Mouse (Mus musculus) cerebellum, adult 11 months (tissue): ENCODE results near the gene Mtm1.

Source experiments
- DNase-seq: peaks from one replicate; pipeline ENCODE4 v3.0.0; 2022

Mtm1 gene

GRCm38 (mm10) chrX:71210467-71210866 is at the start of gene Mtm1:
TSS of gene Mtm1 (plus strand) at chrX:71210767.
- DNase-seq, result no peak

DNA sequence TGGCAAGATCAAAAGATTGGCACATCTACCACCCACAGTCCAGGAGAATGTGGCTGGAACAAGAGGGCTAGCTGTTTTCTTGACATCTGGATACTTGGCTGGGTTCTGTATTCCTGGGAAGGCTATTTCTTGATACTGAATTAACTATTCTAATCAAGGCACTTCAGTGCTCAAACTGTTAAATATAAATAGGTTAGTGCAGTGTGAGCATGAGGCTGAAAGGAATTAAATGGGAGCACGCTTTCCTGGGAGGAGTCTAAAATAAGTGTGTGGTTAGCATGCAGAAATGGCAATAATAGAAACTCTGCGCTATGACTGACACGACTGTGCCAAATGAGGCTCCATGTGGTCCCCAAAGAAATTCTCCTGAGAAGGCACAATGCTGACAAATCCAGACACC is 29.0 kb upstream of the Mtm1 start:
- no peak for DNase-seq

DNA sequence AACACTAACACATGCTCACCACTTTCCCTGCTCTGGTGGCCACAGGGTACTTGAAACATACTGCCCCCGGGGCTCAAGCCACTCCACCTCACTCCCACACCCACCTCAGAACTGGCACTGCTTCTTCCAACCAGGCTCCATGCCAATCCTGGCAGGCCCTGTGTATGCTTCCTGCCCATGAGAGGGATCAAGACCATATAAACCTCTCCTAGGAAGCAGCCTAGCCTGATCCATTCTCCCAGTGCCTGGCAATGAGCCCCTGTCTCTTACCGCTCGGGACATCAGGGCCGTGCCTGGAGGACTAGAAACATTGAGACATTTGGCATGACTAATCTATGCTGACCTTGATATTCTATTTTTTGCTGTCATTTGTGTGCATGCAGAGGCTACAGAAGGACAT is 26.9 kb upstream of the Mtm1 start:
- DNase-seq, result peak; percentile 23

DNA sequence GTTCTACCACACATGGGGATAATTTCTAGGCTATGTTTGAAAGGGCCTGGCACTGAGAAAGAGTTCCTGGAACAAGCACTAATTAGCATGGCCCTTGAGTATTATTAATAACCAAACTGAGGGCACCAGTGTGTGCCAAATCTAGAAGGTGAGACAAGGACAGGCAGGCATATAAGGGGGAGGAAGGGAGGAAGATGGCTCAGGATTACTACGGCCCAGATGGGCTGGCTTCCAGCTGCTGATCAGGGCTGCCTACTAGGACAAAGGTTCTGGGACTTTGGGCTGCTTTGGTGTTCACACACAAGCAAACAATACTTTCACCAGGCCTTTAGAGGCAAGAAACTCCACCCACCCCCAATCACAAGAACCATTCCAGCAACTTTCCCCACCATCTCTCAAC is 24.2 kb upstream of the Mtm1 start:
- DNase-seq, result no peak

DNA sequence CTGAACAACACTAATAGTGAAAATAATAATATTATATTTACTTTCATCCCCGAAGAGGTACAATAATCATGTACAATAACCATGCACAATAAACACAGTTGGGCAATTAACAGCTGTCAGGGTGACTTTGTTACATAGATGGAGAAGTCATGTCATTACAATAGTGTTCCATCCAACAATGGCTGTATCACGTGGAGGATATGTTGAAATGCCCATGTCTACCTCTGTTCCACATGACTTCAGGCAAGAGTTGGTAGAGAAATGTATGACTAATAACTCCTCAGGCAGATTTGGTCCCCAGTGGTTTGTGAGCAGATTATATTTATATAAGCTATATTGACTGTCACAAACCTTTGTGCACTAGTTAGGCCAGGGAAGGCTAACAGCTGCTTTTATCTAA is 5.8 kb upstream of the Mtm1 start:
- no peak for DNase-seq

DNA sequence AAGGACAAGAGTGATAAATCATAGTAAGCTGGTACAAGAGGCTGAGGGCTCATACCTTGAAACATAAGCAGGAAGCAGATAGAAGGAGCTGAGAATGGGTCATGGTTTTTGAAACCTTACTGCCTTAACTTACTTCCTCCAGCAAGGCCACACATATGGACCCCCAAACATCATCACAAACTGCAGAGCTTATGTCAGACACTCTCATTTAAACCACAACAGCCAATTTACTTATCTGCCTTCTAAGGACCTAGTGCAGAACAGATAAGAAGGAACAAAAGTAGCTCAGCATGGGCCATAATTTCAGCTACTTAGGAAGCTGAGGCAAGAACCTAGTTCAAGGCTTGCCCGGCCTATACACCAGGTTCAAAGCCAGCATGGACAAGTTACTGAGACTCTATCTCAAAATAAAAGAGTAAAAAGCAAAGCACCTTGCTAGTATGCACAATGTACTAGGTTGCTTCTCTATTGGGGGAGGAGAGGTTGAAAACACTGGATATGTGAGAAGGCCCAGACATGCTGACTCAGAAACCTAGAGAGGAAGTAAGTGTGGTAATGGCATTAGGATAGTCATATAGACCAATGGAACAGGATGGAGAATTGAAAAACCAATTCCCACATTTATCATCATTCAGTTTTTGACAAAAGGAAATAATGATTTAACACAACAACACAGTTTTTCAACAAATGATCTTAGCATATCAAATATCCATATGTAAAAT is 4.6 kb upstream of the Mtm1 start:
- DNase-seq, result no peak

GRCm38 (mm10) chrX:71206595-71206994 is 4.0 kb upstream of the Mtm1 start:
- no peak for DNase-seq

GRCm38 (mm10) chrX:71212911-71213310 is 2.3 kb downstream of the Mtm1 start:
- DNase-seq, result no peak

DNA sequence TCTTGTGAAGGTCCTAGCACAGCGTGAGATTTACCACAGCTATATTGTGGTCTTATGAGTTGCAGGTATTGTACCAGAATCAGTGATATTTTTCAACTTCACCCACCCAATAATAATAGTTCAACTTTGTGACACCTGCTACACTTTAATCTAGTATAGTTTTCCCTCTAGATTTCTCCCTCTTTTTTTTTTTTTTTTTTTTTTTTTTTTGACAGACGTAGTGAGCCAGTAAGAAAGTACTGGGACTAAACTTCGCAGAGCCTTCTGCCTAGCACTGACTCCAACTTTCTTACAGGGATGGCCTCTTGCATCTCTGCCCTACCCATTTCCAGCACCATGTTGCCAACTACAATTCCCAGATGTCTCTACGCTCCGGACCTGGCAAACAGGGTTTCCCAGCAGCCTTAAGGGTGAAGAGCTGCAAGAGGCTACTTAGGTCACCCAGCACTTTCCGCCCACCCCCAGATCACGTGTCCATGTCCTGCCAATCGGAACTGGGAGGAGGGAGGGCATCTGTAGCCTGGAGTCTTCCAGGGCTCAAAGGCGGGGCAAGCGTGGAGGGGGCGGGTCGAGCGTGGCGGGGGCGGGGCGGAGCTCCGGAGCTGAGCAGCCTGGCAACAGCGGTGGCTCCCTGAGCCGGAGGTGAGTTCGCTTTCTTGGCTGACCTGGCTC is 4.0 kb downstream of the Mtm1 start:
- peak; percentile 81 for DNase-seq

DNA sequence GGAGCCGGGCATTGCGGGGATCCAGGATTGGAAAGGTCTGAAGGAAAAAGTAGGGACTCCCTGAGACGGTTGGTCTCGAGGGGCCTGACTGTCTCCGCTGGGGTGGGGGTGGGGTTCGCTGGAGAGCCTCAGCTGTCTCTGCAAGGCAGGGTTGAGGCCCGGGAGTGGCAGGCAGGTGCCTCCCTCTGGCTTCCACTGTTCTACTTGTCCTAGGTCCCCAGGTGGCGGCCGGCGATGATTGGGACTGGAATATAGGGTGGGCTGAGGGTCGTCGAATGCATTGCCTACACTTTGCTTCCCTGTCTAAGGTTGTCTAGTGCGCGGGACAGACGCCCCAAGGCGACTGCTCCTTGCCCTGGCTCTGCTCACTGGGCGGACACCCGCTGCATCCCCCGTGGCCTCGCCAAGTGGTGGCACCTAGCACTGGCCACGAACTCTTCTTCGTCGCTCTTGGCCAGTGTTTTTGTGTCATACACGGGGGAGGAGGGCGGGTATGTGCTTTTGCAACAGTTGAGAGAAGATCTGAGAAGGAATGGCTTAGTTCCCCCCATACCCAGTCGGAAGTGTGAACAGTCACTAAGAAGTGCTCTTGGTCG is 4.6 kb downstream of the Mtm1 start:
- no peak for DNase-seq

- no peak for DNase-seq
These were observed 6.3 kb downstream of the Mtm1 start for GRCm38 (mm10) chrX:71216879-71217278.

DNA sequence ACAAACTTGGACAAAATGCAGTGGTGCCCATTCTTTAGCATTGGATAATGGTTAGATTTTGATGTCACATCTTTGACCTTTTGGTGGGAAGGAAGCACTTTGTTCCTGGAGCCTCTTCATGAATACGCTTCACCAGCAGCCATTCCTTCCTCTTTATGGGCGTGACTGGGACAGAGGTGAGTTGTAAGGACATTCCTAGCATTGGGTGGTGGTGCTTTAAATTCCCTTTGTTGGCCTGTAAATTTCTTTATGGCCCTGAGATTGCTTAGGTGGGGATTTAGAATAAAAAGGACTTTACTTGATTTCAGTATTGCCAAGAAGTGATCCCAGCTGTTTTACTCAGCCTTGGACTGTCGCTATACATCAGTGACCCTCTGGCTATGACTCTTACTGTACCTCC is 8.3 kb downstream of the Mtm1 start:
- no peak for DNase-seq

DNA sequence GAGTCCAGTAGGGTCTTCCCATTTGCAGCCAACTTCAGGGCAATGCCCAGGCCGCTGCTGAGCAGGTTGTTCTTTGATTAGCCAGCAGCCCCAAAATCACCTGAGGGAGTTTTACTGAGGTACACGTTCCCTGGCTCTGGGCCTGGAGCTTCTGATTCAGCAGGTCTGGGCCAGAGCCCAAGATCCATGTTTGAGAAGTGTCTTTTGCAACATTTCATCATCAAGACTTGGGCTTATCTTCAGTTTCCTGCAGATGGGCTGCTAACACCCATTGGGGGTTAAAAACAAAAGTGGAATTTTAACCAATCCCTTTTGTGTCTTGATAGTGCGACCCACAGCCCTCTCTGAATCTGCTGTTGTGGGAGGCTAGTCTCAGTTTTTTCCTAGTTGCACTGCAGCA is 10.3 kb downstream of the Mtm1 start:
- DNase-seq, result peak; percentile 9

DNA sequence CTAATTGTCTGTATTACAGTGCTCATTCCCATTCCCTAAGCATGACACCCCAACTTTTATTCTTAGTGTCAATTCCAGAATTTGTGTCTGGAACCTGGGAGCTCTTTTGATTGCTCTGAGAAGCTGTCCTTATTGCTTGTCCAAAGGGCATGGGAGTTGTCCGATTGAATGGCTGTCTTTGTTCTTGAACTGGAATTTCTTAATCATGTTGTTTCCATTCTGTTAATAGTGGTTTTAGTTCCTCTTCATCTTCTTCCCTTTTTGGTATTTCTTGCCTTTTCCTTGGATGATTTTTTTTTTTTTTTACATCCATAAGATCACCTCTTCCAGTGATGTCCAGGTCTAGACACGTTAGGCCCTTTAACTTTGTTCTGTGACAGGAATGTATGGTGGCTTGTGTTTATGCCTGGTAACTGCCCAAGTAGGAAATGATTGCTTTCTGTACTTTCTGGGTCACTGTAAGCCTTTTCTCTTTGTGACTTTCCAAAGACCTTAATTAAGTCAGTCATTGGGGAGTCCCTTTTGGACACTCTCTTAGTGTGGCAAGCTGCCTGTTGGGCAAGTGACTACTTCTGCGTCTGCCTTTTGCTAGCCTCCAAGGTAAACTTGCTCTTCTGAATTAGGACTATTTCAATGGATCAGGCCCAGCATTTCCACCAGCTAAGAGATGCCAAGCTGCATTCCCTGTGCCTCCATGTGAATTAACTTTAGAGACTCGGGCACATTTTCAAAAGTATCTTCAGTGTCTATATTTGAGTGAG is 12.3 kb downstream of the Mtm1 start:
- no peak for DNase-seq

- DNase-seq, result no peak
These were observed 16.3 kb downstream of the Mtm1 start for GRCm38 (mm10) chrX:71226881-71227280.

DNA sequence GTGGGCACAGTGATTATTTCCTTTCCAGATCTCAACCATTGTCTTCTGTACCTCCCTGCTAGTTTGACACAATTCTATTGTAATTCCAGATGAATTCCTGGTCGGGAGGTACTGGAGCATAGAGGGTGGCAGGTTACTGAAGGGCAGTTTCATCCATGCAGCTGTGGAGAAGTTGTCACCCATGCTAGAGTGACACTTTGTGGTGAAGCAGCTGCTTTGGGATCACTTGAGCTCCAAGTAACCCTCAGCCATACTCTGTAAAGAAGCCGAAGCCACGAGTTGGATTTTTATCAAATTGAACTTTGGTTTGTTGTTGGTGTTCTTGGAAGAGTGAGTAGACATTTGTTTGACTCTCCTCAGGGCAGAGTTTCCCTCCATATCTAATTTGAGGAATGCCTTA is 17.6 kb downstream of the Mtm1 start:
- no peak for DNase-seq

- no peak for DNase-seq
These were observed 20.3 kb downstream of the Mtm1 start for GRCm38 (mm10) chrX:71230847-71231246.

DNA sequence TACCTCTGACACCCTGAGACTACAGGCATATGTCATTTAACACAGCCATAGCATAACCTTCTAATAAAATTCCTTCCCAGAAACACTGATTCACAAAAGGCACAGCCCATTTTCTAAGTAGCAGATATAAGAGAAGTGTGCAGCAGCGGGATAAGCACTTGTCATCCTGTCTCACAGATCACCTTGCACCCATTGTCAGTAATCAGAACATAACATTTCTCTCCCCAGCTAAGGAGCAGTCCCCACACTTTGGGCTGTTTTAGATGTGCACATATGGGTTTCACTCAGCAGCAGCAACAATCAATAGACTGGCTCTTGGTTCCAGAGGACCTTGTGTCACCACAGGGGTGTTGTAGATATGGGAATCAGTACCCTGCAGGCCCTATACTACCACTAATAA is 45.9 kb downstream of the Mtm1 start:
- DNase-seq, result no peak

DNA sequence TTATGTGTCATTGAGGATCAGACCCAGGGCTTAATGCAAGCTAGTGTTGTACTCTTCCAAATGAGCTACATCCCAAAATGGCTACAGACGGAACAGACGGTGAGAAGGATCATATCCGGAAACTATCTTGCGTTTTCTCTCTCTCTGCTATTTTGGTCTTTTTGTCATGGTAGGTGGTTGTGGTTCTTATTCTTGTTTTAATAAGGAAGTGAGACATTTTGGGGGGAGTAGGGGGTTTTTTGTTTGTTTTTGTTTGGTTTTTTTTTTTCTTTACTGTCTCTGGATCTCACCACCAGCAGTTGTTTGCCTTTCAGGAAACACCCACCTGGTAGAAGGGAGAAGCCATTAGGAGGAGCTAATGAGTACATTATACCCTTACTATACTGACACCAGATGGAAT is 50.3 kb downstream of the Mtm1 start:
- DNase-seq, result no peak

DNA sequence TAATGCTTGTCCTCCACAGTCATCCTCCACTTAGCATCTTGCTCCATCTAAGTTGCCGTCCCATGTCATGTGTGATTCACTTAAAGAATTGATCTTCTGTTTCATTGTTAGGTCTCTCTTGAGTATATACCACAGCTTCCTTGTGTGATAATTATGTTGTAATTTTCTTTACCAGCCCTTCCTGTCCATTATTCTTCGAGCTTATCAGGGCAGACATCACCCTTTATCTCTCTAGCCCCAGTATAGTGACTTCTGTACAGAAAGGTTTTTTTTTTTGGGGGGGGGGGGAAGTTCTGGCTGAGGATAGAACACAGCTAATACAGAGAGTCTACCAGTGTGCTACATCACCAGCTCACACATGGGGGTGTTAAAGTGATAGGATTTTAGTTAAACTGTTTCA is 53.7 kb downstream of the Mtm1 start:
- no peak for DNase-seq

DNA sequence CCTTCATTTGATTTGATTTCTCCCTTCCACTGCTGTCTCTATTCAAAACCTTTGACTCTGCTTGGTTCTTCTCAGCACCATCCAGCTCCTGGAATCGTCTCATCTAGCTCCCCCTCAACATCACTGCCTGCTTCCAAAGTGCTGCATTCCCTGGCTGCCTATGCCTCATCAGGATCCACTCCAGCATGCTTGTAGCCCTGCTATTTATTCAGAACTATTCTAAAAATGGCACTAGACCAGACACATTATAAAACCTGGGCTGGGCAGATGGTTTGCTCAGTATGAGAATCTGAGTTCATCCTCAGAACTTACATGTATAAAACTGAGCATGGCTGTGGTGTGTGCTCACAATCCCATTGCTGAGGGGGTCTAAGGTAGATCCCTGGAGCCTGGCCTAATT is 58.4 kb downstream of the Mtm1 start:
- peak; percentile 6 for DNase-seq

GRCm38 (mm10) chrX:71274150-71274549 is 63.6 kb downstream of the Mtm1 start:
- no peak for DNase-seq

GRCm38 (mm10) chrX:71285473-71285872 is 74.9 kb downstream of the Mtm1 start:
- DNase-seq, result no peak

GRCm38 (mm10) chrX:71287088-71287487 is 76.5 kb downstream of the Mtm1 start:
- DNase-seq, result no peak
